Mouse (Mus musculus) lung, postnatal 0 days (tissue): ENCODE data around the gene Slc44a1. TPM values are rescaled to one million over a fixed set of nuclear protein-coding genes. Genes with fewer than 3 reads are reported as not detected.

Source experiments
- ATAC-seq: fragments of 200-750 bp; cut with Nextera tagmentation; 2 replicates; pipeline ENCODE4 v1.8.0; 2017; ENCODE audit warnings: moderate library complexity
- DNase-seq: peaks from one replicate; pipeline ENCODE4 v3.0.0-alpha.2; 2016; ENCODE audit warnings: low spot score
- H3K27ac ChIP-seq: fragments of 300-500 bp; sonication (generic); 2 replicates; pipeline ENCODE4 v1.5.1; 2014; ENCODE audit warnings: antibody characterized with exemption, mild to moderate bottlenecking, low read length, mixed read lengths
- H3K27me3 ChIP-seq: fragments of 300-500 bp; sonication (generic); replicated peaks from 2 replicates; pipeline ENCODE4 v1.6.1; 2014; ENCODE audit warnings: low read length, mixed read lengths; ENCODE audit not compliant: insufficient read depth
- H3K36me3 ChIP-seq: fragments of 300-500 bp; sonication (generic); 2 replicates; pipeline ENCODE4 v1.6.1; 2014; ENCODE audit warnings: low read length, mixed read lengths; ENCODE audit not compliant: insufficient read depth
- H3K4me1 ChIP-seq: fragments of 300-500 bp; sonication (generic); 2 replicates; pipeline ENCODE4 v1.6.1; 2014; ENCODE audit warnings: antibody characterized with exemption, low read depth, low read length, mixed read lengths; ENCODE audit not compliant: insufficient read depth
- H3K4me2 ChIP-seq: fragments of 300-500 bp; sonication (generic); replicated peaks from 2 replicates; pipeline ENCODE4 v1.6.1; 2014; ENCODE audit warnings: low read depth, mild to moderate bottlenecking, low read length, moderate library complexity, mixed read lengths
- H3K4me3 ChIP-seq: fragments of 300-500 bp; sonication (generic); 2 replicates; pipeline ENCODE4 v1.5.1; 2014; ENCODE audit warnings: low read depth, low read length
- H3K9ac ChIP-seq: fragments of 300-500 bp; sonication (generic); replicated peaks from 2 replicates; pipeline ENCODE4 v1.6.1; 2014; ENCODE audit warnings: low read depth, mild to moderate bottlenecking
- H3K9me3 ChIP-seq: fragments of 300-500 bp; sonication (generic); 2 replicates; pipeline ENCODE4 v1.6.1; 2016; ENCODE audit warnings: low read length, mixed read lengths
- CTCF ChIP-seq: IDR thresholded peaks from 2 replicates; pipeline ENCODE4 v1.5.1; 2016; ENCODE audit warnings: antibody characterized with exemption, mild to moderate bottlenecking
- EP300 ChIP-seq: IDR thresholded peaks from 2 replicates; pipeline ENCODE4 v1.6.1; 2016; ENCODE audit warnings: antibody characterized with exemption, mild to moderate bottlenecking, control low read depth
- WGBS: fragments of 180-500 bp; shearing (Covaris S2); extraction: QIAGEN DNeasy Blood & Tissue Kit; methylation state at CpG from one replicate; pipeline ENCODE4 v1.1.7; 2014; 5-methylcytosine and 5-hydroxymethylcytosine counted together
- polyA plus RNA-seq: library from polyadenylated mRNA; unstranded; fragments of >200 nt; fragmentation: Nextera tagmentation; extraction: Ambion mirVana; gene quantifications from 2 replicates; pipeline ENCODE4 v1.2.1, GENCODE M21; 2015

The Slc44a1 gene
- polyA plus RNA-seq, 1 experiment from 2014 or later = 30.4 TPM

- Histone ChIP-seq H3K4me2 (no peak overlapping the region), H3K36me3 (no peaks in the 10 kb centered on the region), H3K9ac (no peak overlapping the region), H3K27me3 (no peaks in the 10 kb centered on the region), H3K4me1 (no peaks in the 10 kb centered on the region), H3K27ac (no peak overlapping the region), H3K4me3 (no peak overlapping the region), H3K9me3 (no peaks in the 10 kb centered on the region)
- DNase-seq = peak; percentile 39
- 79% methylated on average over 9 of the region's 9 CpGs for WGBS
- ATAC-seq = no peak
- no peak for TF ChIP-seq CTCF
- TF ChIP-seq EP300 = no peak
Measured at GRCm38 (mm10) chr4:53411958-53412870, 28.0 kb upstream of the Slc44a1 start.

- Histone ChIP-seq H3K27ac (no peak overlapping the region), H3K9ac (no peak overlapping the region)
- 88% methylated on average over 6 of the region's 6 CpGs for WGBS
Measured at GRCm38 (mm10) chr4:53412991-53413390, 27.2 kb upstream of the Slc44a1 start.

GRCm38 (mm10) chr4:53414031-53414797, 26.0 kb upstream of the Slc44a1 start:
- peak; percentile 20 for DNase-seq
- H3K27me3 ChIP-seq = no peaks in the 10 kb centered on the region
- no peaks in the 10 kb centered on the region for H3K9me3 ChIP-seq
- no peaks in the 10 kb centered on the region for H3K4me1 ChIP-seq
- H3K9ac ChIP-seq = no peak overlapping the region
- TF ChIP-seq CTCF = no peak
- TF ChIP-seq EP300 = no peak
- no peaks in the 10 kb centered on the region for H3K36me3 ChIP-seq
- ATAC-seq = no peak
- no peak overlapping the region for H3K4me2 ChIP-seq
- H3K27ac ChIP-seq = no peak overlapping the region
- no peak overlapping the region for H3K4me3 ChIP-seq
- WGBS = 67% methylated on average over 9 of the region's 9 CpGs

More at GRCm38 (mm10) chr4:53412991-53413390, 27.2 kb upstream of the Slc44a1 start:
- no peaks in the 10 kb centered on the region for H3K9me3 ChIP-seq
- no peaks in the 10 kb centered on the region for H3K27me3 ChIP-seq
- no peak for TF ChIP-seq CTCF
- no peak for TF ChIP-seq EP300
- ATAC-seq = no peak
- no peak for DNase-seq
- no peaks in the 10 kb centered on the region for H3K4me1 ChIP-seq
- H3K4me3 ChIP-seq = no peak overlapping the region
- H3K36me3 ChIP-seq = no peaks in the 10 kb centered on the region
- H3K4me2 ChIP-seq = no peak overlapping the region

- TF ChIP-seq EP300 (peak; percentile 30; the same call in 1 of the 2 replicates), CTCF (no peak)
- DNase-seq (peak; percentile 96), ATAC-seq (peak; percentile 94)
- Histone ChIP-seq H3K27me3 (no peaks in the 10 kb centered on the region), H3K27ac (0 out of 2 replicates have a peak overlapping the region, but pooled peaks have one; percentile 26), H3K4me1 (no peaks in the 10 kb centered on the region), H3K4me3 (no peak overlapping the region), H3K9ac (no peak overlapping the region), H3K4me2 (no peak overlapping the region), H3K36me3 (no peaks in the 10 kb centered on the region), H3K9me3 (no peaks in the 10 kb centered on the region)
- 49% methylated on average over 9 of the region's 10 CpGs for WGBS
Measured at GRCm38 (mm10) chr4:53415873-53416637, 24.2 kb upstream of the Slc44a1 start.

GRCm38 (mm10) chr4:53416928-53417327, 23.3 kb upstream of the Slc44a1 start:
- DNase-seq (peak; percentile 7), ATAC-seq (0 out of 2 replicates have a peak, but pooled peaks have one; percentile 18)
- H3K4me1 ChIP-seq = no peaks in the 10 kb centered on the region
- no peak overlapping the region for H3K4me3 ChIP-seq
- H3K36me3 ChIP-seq = no peaks in the 10 kb centered on the region
- no peak for TF ChIP-seq CTCF
- TF ChIP-seq EP300 = no peak
- no peak overlapping the region for H3K27ac ChIP-seq
- H3K9me3 ChIP-seq = no peaks in the 10 kb centered on the region
- no peak overlapping the region for H3K4me2 ChIP-seq
- H3K9ac ChIP-seq = no peak overlapping the region
- 56% methylated on average over 7 of the region's 7 CpGs for WGBS
- no peaks in the 10 kb centered on the region for H3K27me3 ChIP-seq
